Mouse (Mus musculus): ENCODE results near the gene Ncapd2. TPM values are rescaled to one million over a fixed set of nuclear protein-coding genes. Genes with fewer than 3 reads are reported as not detected.

Gene Ncapd2
- polyA plus RNA-seq, 1 experiment from 2014 or later, result 98.1 TPM

- ATAC-seq (ENCODE audit: low read depth), result no peak
- no peaks in the 10 kb centered on the region for H3K9me3 ChIP-seq (replicated peaks; ENCODE audit: control insufficient read depth, low read length)
- 81% methylated on average over 15 of the region's 15 CpGs for WGBS (ENCODE audit: insufficient replicate concordance)
- no peaks in the 10 kb centered on the region for H3K27me3 ChIP-seq (ENCODE audit: control insufficient read depth, insufficient read depth, low read depth, low read length)
- H3K9ac ChIP-seq (ENCODE audit: low read depth, low read length), result no peak overlapping the region
- H3K4me2 ChIP-seq (ENCODE audit: low read depth, low read length), result no peak overlapping the region
- no peak overlapping the region for H3K4me3 ChIP-seq (ENCODE audit: low read depth, low read length)
- H3K36me3 ChIP-seq (ENCODE audit: control insufficient read depth, insufficient read depth), result peaks cover 6% of the 10 kb centered on the region; the same call in 1 of the 2 replicates
- H3K27ac ChIP-seq (ENCODE audit: low read length), result no peak overlapping the region
- peaks cover 48% of the 10 kb centered on the region for H3K4me1 ChIP-seq (ENCODE audit: control insufficient read depth, low read depth, low read length)
Observed at GRCm38 (mm10) chr6:125158944-125159492, 32.5 kb downstream of the Ncapd2 start.

DNA sequence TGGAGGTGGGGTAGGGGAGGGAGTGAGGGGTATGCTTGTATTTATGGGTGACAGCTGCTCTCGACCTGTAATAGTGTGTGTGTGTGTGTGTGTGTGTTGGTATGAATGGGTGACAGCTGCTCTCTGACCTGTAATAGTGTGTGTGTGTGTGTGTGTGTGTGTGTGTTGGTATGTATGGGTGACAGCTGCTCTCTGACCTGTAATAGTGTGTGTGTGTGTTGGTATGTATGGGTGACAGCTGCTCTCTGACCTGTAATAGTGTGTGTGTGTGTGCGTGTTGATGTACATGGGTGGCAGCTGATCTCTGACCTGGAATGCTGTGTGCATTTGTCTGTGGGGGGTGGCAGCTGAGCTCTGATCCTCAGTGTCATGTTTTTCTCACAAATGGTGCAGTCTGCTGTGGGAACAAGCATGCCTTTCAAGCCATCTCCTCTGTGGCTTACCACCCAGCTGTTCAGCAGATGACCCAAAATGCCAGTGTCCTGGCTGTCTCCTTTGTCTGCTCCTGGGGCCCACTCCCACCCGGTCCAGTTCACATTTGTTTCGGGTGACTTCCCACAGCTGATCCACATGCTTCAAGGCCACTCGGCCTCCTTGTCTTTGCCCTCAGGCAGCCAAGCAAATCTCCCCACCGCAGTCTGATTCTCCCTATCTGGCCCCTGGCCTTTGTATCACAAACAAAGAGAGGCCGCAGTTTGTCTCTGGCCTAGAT lies 34.4 kb downstream of the Ncapd2 start:
- Histone ChIP-seq H3K4me3 (ENCODE audit: low read depth, low read length) (no peak overlapping the region), H3K9ac (ENCODE audit: low read depth, low read length) (no peak overlapping the region), H3K27ac (ENCODE audit: low read length) (peak overlapping the region; percentile 49), H3K36me3 (ENCODE audit: control insufficient read depth, insufficient read depth) (peaks cover 3% of the 10 kb centered on the region; the same call in 1 of the 2 replicates), H3K9me3 (replicated peaks; ENCODE audit: control insufficient read depth, low read length) (no peaks in the 10 kb centered on the region), H3K4me1 (ENCODE audit: control insufficient read depth, low read depth, low read length) (peaks cover 44% of the 10 kb centered on the region), H3K27me3 (ENCODE audit: control insufficient read depth, insufficient read depth, low read depth, low read length) (no peaks in the 10 kb centered on the region), H3K4me2 (ENCODE audit: low read depth, low read length) (no peak overlapping the region)
- peak; percentile 11; the same call in 1 of the 2 replicates for ATAC-seq (ENCODE audit: low read depth)
- 69% methylated on average over 7 of the region's 7 CpGs for WGBS (ENCODE audit: insufficient replicate concordance)

- no peak overlapping the region for H3K9ac ChIP-seq (ENCODE audit: low read depth, low read length)
- H3K4me2 ChIP-seq (ENCODE audit: low read depth, low read length), result no peak overlapping the region
- no peaks in the 10 kb centered on the region for H3K9me3 ChIP-seq (replicated peaks; ENCODE audit: control insufficient read depth, low read length)
- peaks cover 40% of the 10 kb centered on the region for H3K4me1 ChIP-seq (ENCODE audit: control insufficient read depth, low read depth, low read length)
- H3K27me3 ChIP-seq (ENCODE audit: control insufficient read depth, insufficient read depth, low read depth, low read length), result no peaks in the 10 kb centered on the region
- WGBS (ENCODE audit: insufficient replicate concordance), result 74% methylated on average over 3 of the region's 3 CpGs
- no peak for ATAC-seq (ENCODE audit: low read depth)
- H3K4me3 ChIP-seq (ENCODE audit: low read depth, low read length), result no peak overlapping the region
- H3K27ac ChIP-seq (ENCODE audit: low read length), result no peak overlapping the region
- peaks cover 2% of the 10 kb centered on the region; the same call in 1 of the 2 replicates for H3K36me3 ChIP-seq (ENCODE audit: control insufficient read depth, insufficient read depth)
Observed at GRCm38 (mm10) chr6:125156491-125156890, 35.0 kb downstream of the Ncapd2 start.

GRCm38 (mm10) chr6:125155262-125155661 lies 36.2 kb downstream of the Ncapd2 start:
- peak; percentile 12; the same call in 1 of the 2 replicates for ATAC-seq (ENCODE audit: low read depth)
- no peaks in the 10 kb centered on the region for H3K36me3 ChIP-seq (ENCODE audit: control insufficient read depth, insufficient read depth)
- WGBS (ENCODE audit: insufficient replicate concordance), result 50% methylated on average over 8 of the region's 8 CpGs

DNA sequence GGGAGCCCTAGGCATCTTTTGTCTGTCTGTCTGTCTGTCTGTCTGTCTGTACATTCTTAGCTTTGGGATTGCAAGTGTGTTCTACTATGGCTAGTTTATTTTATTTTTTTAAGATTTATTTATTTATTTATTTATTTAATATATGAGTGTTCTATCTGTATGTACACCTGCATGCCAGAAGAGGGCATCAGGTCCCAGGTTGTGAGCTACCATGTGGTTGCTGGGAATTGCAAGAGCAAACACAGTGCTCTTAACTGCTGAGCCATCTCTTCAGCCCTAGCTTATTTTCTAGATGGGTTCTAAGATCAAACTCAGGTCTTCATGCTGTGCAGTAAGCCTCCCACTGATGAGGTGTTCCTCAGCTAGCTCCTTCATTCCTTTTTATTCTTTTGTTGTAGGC lies 37.0 kb downstream of the Ncapd2 start:
- H3K27me3 ChIP-seq (ENCODE audit: control insufficient read depth, insufficient read depth, low read depth, low read length), result no peaks in the 10 kb centered on the region
- no peak overlapping the region for H3K4me2 ChIP-seq (ENCODE audit: low read depth, low read length)
- H3K36me3 ChIP-seq (ENCODE audit: control insufficient read depth, insufficient read depth), result no peaks in the 10 kb centered on the region
- peaks cover 24% of the 10 kb centered on the region for H3K4me1 ChIP-seq (ENCODE audit: control insufficient read depth, low read depth, low read length)
- no peak overlapping the region for H3K27ac ChIP-seq (ENCODE audit: low read length)
- no peak overlapping the region for H3K9ac ChIP-seq (ENCODE audit: low read depth, low read length)
- H3K9me3 ChIP-seq (replicated peaks; ENCODE audit: control insufficient read depth, low read length), result no peaks in the 10 kb centered on the region
- ATAC-seq (ENCODE audit: low read depth), result no peak
- no peak overlapping the region for H3K4me3 ChIP-seq (ENCODE audit: low read depth, low read length)

More at GRCm38 (mm10) chr6:125155262-125155661, 36.2 kb downstream of the Ncapd2 start:
- Histone ChIP-seq H3K4me1 (ENCODE audit: control insufficient read depth, low read depth, low read length) (peaks cover 28% of the 10 kb centered on the region), H3K4me2 (ENCODE audit: low read depth, low read length) (no peak overlapping the region), H3K27ac (ENCODE audit: low read length) (no peak overlapping the region), H3K9ac (ENCODE audit: low read depth, low read length) (no peak overlapping the region), H3K27me3 (ENCODE audit: control insufficient read depth, insufficient read depth, low read depth, low read length) (no peaks in the 10 kb centered on the region), H3K4me3 (ENCODE audit: low read depth, low read length) (no peak overlapping the region), H3K9me3 (replicated peaks; ENCODE audit: control insufficient read depth, low read length) (no peaks in the 10 kb centered on the region)

- peaks cover 24% of the 10 kb centered on the region for H3K4me1 ChIP-seq (ENCODE audit: control insufficient read depth, low read depth, low read length)
- no peaks in the 10 kb centered on the region for H3K36me3 ChIP-seq (ENCODE audit: control insufficient read depth, insufficient read depth)
- H3K27me3 ChIP-seq (ENCODE audit: control insufficient read depth, insufficient read depth, low read depth, low read length), result no peaks in the 10 kb centered on the region
- no peak overlapping the region for H3K4me3 ChIP-seq (ENCODE audit: low read depth, low read length)
- no peak for ATAC-seq (ENCODE audit: low read depth)
- no peak overlapping the region for H3K27ac ChIP-seq (ENCODE audit: low read length)
- no peak overlapping the region for H3K9ac ChIP-seq (ENCODE audit: low read depth, low read length)
- 72% methylated on average over 4 of the region's 4 CpGs for WGBS (ENCODE audit: insufficient replicate concordance)
- no peak overlapping the region for H3K4me2 ChIP-seq (ENCODE audit: low read depth, low read length)
- no peaks in the 10 kb centered on the region for H3K9me3 ChIP-seq (replicated peaks; ENCODE audit: control insufficient read depth, low read length)
Observed at GRCm38 (mm10) chr6:125153682-125154081, 37.8 kb downstream of the Ncapd2 start.

- Histone ChIP-seq H3K27me3 (ENCODE audit: control insufficient read depth, insufficient read depth, low read depth, low read length) (no peaks in the 10 kb centered on the region), H3K27ac (ENCODE audit: low read length) (no peak overlapping the region), H3K9ac (ENCODE audit: low read depth, low read length) (no peak overlapping the region), H3K36me3 (ENCODE audit: control insufficient read depth, insufficient read depth) (no peaks in the 10 kb centered on the region), H3K4me1 (ENCODE audit: control insufficient read depth, low read depth, low read length) (peaks cover 24% of the 10 kb centered on the region), H3K4me3 (ENCODE audit: low read depth, low read length) (no peak overlapping the region), H3K4me2 (ENCODE audit: low read depth, low read length) (no peak overlapping the region), H3K9me3 (replicated peaks; ENCODE audit: control insufficient read depth, low read length) (no peaks in the 10 kb centered on the region)
- WGBS (ENCODE audit: insufficient replicate concordance), result 54% methylated on average over 5 of the region's 5 CpGs
- no peak for ATAC-seq (ENCODE audit: low read depth)
Observed at GRCm38 (mm10) chr6:125153018-125153389, 38.5 kb downstream of the Ncapd2 start.

DNA sequence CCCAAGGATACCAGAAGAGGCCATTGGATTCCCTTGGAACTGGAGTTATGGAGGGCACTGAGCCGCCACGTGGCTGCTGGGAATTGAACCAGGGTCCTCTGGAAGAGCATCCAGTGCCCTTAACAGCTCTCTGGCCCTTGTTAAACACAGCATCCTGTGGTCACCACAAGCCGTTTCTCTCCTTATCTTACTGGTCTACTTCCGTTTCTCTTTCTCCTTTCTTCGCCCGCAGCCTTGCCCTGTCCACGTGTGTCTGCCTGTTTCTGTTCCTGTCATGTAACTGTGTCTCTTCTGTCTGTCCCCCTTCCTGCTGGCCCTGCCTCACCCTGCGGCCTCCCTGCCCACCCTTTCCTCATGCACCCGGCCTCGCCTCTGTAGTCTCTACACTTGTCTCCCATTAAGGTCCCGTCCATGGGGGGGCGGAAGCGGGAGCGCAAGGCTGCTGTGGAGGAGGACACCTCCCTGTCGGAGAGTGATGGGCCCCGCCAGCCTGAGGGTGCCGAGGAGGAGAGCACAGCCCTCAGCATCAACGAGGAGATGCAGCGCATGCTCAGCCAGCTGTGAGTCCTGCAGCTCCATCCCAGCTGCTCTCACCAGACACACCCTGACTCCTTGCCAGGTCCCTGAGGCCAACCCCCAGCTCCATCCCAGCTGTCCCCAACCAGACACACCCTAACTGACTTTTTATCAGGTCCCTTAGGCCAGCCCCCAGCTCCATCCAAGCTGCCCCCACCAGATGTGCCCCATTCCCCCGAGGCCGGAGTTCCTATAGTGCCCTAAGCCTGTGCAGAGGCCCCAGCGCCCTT lies 39.1 kb downstream of the Ncapd2 start:
- H3K4me1 ChIP-seq (ENCODE audit: control insufficient read depth, low read depth, low read length), result peaks cover 25% of the 10 kb centered on the region
- H3K36me3 ChIP-seq (ENCODE audit: control insufficient read depth, insufficient read depth), result no peaks in the 10 kb centered on the region
- WGBS (ENCODE audit: insufficient replicate concordance), result 39% methylated on average over 22 of the region's 22 CpGs
- no peak overlapping the region for H3K4me3 ChIP-seq (ENCODE audit: low read depth, low read length)
- H3K27ac ChIP-seq (ENCODE audit: low read length), result 0 out of 2 replicates have a peak overlapping the region, but pooled peaks have one; percentile 9
- H3K9me3 ChIP-seq (replicated peaks; ENCODE audit: control insufficient read depth, low read length), result no peaks in the 10 kb centered on the region
- ATAC-seq (ENCODE audit: low read depth), result peak; percentile 36
- H3K4me2 ChIP-seq (ENCODE audit: low read depth, low read length), result no peak overlapping the region
- H3K27me3 ChIP-seq (ENCODE audit: control insufficient read depth, insufficient read depth, low read depth, low read length), result no peaks in the 10 kb centered on the region
- H3K9ac ChIP-seq (ENCODE audit: low read depth, low read length), result no peak overlapping the region

DNA sequence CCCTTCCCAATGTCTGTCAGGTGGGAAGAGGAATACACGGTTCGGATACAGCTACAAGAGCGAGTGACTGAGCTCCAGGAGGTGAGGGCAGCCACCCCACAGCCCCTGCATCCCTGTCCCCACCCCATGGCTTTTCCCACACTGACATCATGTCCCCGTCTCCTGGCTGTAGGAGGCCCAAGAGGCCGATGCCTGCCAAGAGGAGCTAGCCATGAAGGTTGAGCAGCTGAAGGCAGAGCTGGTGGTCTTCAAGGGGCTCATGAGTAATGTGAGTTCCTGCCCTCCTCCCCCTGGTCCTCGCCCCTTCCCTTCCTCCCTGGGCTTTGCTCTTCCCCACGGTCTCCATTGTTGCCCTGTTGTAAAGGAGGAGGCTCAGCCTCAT lies 41.9 kb downstream of the Ncapd2 start:
- WGBS (ENCODE audit: insufficient replicate concordance), result 72% methylated on average over 7 of the region's 7 CpGs
- Histone ChIP-seq H3K9me3 (replicated peaks; ENCODE audit: control insufficient read depth, low read length) (no peaks in the 10 kb centered on the region), H3K4me1 (ENCODE audit: control insufficient read depth, low read depth, low read length) (peaks cover 35% of the 10 kb centered on the region), H3K27me3 (ENCODE audit: control insufficient read depth, insufficient read depth, low read depth, low read length) (no peaks in the 10 kb centered on the region), H3K4me2 (ENCODE audit: low read depth, low read length) (no peak overlapping the region), H3K4me3 (ENCODE audit: low read depth, low read length) (no peak overlapping the region), H3K36me3 (ENCODE audit: control insufficient read depth, insufficient read depth) (no peaks in the 10 kb centered on the region), H3K27ac (ENCODE audit: low read length) (no peak overlapping the region), H3K9ac (ENCODE audit: low read depth, low read length) (no peak overlapping the region)
- no peak for ATAC-seq (ENCODE audit: low read depth)
